Mouse (Mus musculus) adrenal gland, adult 2 months (tissue): ENCODE results near the gene Xk. TPM values are rescaled to one million over a fixed set of nuclear protein-coding genes. Genes with fewer than 3 reads are reported as not detected.
"Not testable (repeated sequence)": the region's sequence is repeated elsewhere in the genome, so short reads cannot be mapped to it uniquely, and the experiment has no call there.

Experiments
- DNase-seq: peaks from one replicate; pipeline ENCODE4 v3.0.0; 2021
- long read RNA-seq: library from polyadenylated mRNA; stranded (forward); transcript quantifications from one replicate; pipeline ENCODE4 v2.0.0, GENCODE M21; 2021
- polyA plus RNA-seq: library from polyadenylated mRNA; depleted of rRNA; stranded (reverse); fragments of >200 nt; gene quantifications from 2 replicates; pipeline ENCODE4 v1.2.3, GENCODE M21; 2012; rRNA removed
- total RNA-seq, 2 experiments: library from RNA; stranded (reverse); gene quantifications; 2 replicates each; pipeline ENCODE4 v1.2.3; 2021

Xk gene
- total RNA-seq (1 to 10 TPM; 1.7 to 1.9 TPM), polyA plus RNA-seq (0.62 and 0.66 TPM in 2 replicates)
- long read RNA-seq, full-length matches to known transcripts = 1 of 1 reads
- long read RNA-seq, partial matches to known transcripts = 0 of 1 reads
- long read RNA-seq, other reads (novel, unspliced or antisense) = 0 of 1 reads

GRCm38 (mm10) chrX:9272460-9273361 is at the start of gene Xk:
Gene Xk (plus strand): TSS chrX:9272756.
- peak; percentile 71 for DNase-seq

- no peak for DNase-seq
Observed at GRCm38 (mm10) chrX:9227105-9227504, 45.5 kb upstream of the Xk start.

- DNase-seq = peak; percentile 10
Observed at GRCm38 (mm10) chrX:9240737-9241591, 31.6 kb upstream of the Xk start.

GRCm38 (mm10) chrX:9243381-9243864 is 29.1 kb upstream of the Xk start:
- peak; percentile 4 for DNase-seq

GRCm38 (mm10) chrX:9244603-9245336 is 27.8 kb upstream of the Xk start:
- DNase-seq = no peak

- no peak for DNase-seq
Observed at GRCm38 (mm10) chrX:9248911-9249310, 23.6 kb upstream of the Xk start.

- DNase-seq = no peak
Observed at GRCm38 (mm10) chrX:9253990-9254389, 18.6 kb upstream of the Xk start.

- DNase-seq = no peak
Observed at GRCm38 (mm10) chrX:9254901-9255300, 17.7 kb upstream of the Xk start.

- no peak for DNase-seq
Observed at GRCm38 (mm10) chrX:9256766-9257165, 15.8 kb upstream of the Xk start, which contains the start of gene Gm14862. Gene Gm14862 (minus strand): TSS chrX:9256899.

- no peak for DNase-seq
Observed at GRCm38 (mm10) chrX:9257831-9258230, 14.7 kb upstream of the Xk start.

- DNase-seq = no peak
Observed at GRCm38 (mm10) chrX:9259267-9259666, 13.3 kb upstream of the Xk start.

- DNase-seq = no peak
Observed at GRCm38 (mm10) chrX:9271112-9271511, 1.4 kb upstream of the Xk start.

- no peak for DNase-seq
Observed at GRCm38 (mm10) chrX:9271947-9272459, 553 bp upstream of the Xk start.

GRCm38 (mm10) chrX:9273377-9274002 is 934 bp downstream of the Xk start:
- DNase-seq = no peak

- DNase-seq = no peak
Observed at GRCm38 (mm10) chrX:9274321-9274720, 1.8 kb downstream of the Xk start.

GRCm38 (mm10) chrX:9283464-9283863 is 10.9 kb downstream of the Xk start, which contains the start of gene H2al1m:
Gene H2al1m (plus strand): TSS chrX:9283764.
- DNase-seq = not testable (repeated sequence)

- DNase-seq = not testable (repeated sequence)
Observed at GRCm38 (mm10) chrX:9293140-9293829, 20.7 kb downstream of the Xk start.

GRCm38 (mm10) chrX:9298413-9298864 is 25.9 kb downstream of the Xk start:
- DNase-seq = no peak

GRCm38 (mm10) chrX:9302791-9303190 is 30.2 kb downstream of the Xk start:
- no peak for DNase-seq

- no peak for DNase-seq
Observed at GRCm38 (mm10) chrX:9303455-9303854, 30.9 kb downstream of the Xk start.
